ENCODE assay signal across 10 mouse cellular contexts in genomic region chr17:72076306-72076921, GRCm38 (mm10).
DNase-seq lines count a peak whose midpoint lies in the region; ATAC-seq and TF ChIP-seq lines count a peak whose summit lies in the region.
"Had no signal": no experiment of that assay in that cellular context is flagged by ENCODE, and none has a peak within 500 bp of the region (broad histone marks: within the 10 kb centered on the region; RNA-seq: fewer than 3 reads in every experiment).

No protein-coding gene starts in this region.

- no peak for DNase-seq in forebrain, embryonic 10.5 days (ENCODE audit: extremely low spot score, low spot score)
- DNase-seq in forebrain, postnatal 0 days: no peak
- DNase-seq in layer of hippocampus, postnatal 25 days (ENCODE audit: extremely low spot score in 1 of 2, low spot score in 1 of 2): peak; percentile 14 to 22
- peak; percentile 16 for DNase-seq in stomach, postnatal 0 days (ENCODE audit: low spot score)
- no peak for DNase-seq in cerebellum, adult 18-20 months
- DNase-seq: thymus, postnatal 36 days had no signal

- H3K4me2 ChIP-seq in forebrain, postnatal 0 days (ENCODE audit: low read depth): no peak overlapping the region
- no peak overlapping the region for H3K4me2 ChIP-seq in stomach, postnatal 0 days (replicated peaks; ENCODE audit: low read depth)

- no peaks in the 10 kb centered on the region for H3K36me3 ChIP-seq in forebrain, embryonic 10.5 days (replicated peaks)
- no peaks in the 10 kb centered on the region for H3K36me3 ChIP-seq in forebrain, postnatal 0 days (ENCODE audit: insufficient read depth)
- H3K36me3 ChIP-seq in megakaryocyte, embryonic 14.5 days (replicated peaks; ENCODE audit: low read length): no peaks in the 10 kb centered on the region
- H3K36me3 ChIP-seq in stomach, postnatal 0 days (ENCODE audit: control insufficient read depth, insufficient read depth, low read length): no peaks in the 10 kb centered on the region

- TF ChIP-seq CTCF in forebrain, postnatal 0 days (IDR thresholded peaks at IDR 0.05; ENCODE audit: low read depth): no peak
- no peak for TF ChIP-seq CTCF in stomach, postnatal 0 days (IDR thresholded peaks at IDR 0.05; ENCODE audit: low read depth)

- TF ChIP-seq EP300 in stomach, postnatal 0 days (optimal IDR thresholded peaks at IDR 0.05): no peak

- WGBS in forebrain, embryonic 10.5 days: 66% methylated on average over 12 of the region's 12 CpGs
- WGBS in forebrain, postnatal 0 days: 23% methylated on average over 12 of the region's 12 CpGs
- WGBS in stomach, postnatal 0 days: 8% methylated on average over 12 of the region's 12 CpGs

- peaks cover 4% of the 10 kb centered on the region; the same call in 1 of the 2 replicates for H3K4me1 ChIP-seq in forebrain, embryonic 10.5 days
- no peaks in the 10 kb centered on the region for H3K4me1 ChIP-seq in forebrain, postnatal 0 days (ENCODE audit: insufficient read depth)
- no peaks in the 10 kb centered on the region for H3K4me1 ChIP-seq in megakaryocyte, embryonic 14.5 days
- no peaks in the 10 kb centered on the region for H3K4me1 ChIP-seq in stomach, postnatal 0 days (replicated peaks; ENCODE audit: control insufficient read depth, insufficient read depth)

- H3K9ac ChIP-seq in forebrain, postnatal 0 days: no peak overlapping the region
- no peak overlapping the region for H3K9ac ChIP-seq in stomach, postnatal 0 days (ENCODE audit: low read length)

- ATAC-seq in forebrain, postnatal 0 days: no peak; the same call in 1 of the 2 replicates
- ATAC-seq in megakaryocyte, adult 5-6 weeks (ENCODE audit: poor library complexity, severe bottlenecking): no peak
- no peak for ATAC-seq in stomach, postnatal 0 days (ENCODE audit: low FRiP score, low TSS enrichment)
- no peak for ATAC-seq in monocyte, adult 5-6 weeks (replicated peaks; ENCODE audit: insufficient number of reproducible peaks, low FRiP score, low TSS enrichment, poor library complexity, severe bottlenecking)

- H3K27ac ChIP-seq in forebrain, embryonic 10.5 days: 0 out of 2 replicates have a peak overlapping the region, but pooled peaks have one; percentile 30
- no peak overlapping the region for H3K27ac ChIP-seq in forebrain, postnatal 0 days (ENCODE audit: low read depth, low read length)
- no peak overlapping the region for H3K27ac ChIP-seq in stomach, postnatal 0 days (replicated peaks)
- H3K27ac ChIP-seq: left cerebral cortex, adult 2 months had no signal

- H3K4me3 ChIP-seq in forebrain, embryonic 10.5 days: no peak overlapping the region
- H3K4me3 ChIP-seq in forebrain, postnatal 0 days (ENCODE audit: low read depth, low read length): no peak overlapping the region
- peak overlapping the region; percentile 28 for H3K4me3 ChIP-seq in megakaryocyte, embryonic 14.5 days (replicated peaks)
- no peak overlapping the region for H3K4me3 ChIP-seq in stomach, postnatal 0 days (ENCODE audit: low read depth, low read length)
- H3K4me3 ChIP-seq: left cerebral cortex, adult 2 months had no signal

- no peaks in the 10 kb centered on the region for H3K27me3 ChIP-seq in forebrain, embryonic 10.5 days (ENCODE audit: poor library complexity, severe bottlenecking)
- H3K27me3 ChIP-seq in forebrain, postnatal 0 days (ENCODE audit: insufficient read depth, low read length): no peaks in the 10 kb centered on the region
- H3K27me3 ChIP-seq in megakaryocyte, embryonic 14.5 days (replicated peaks): no peaks in the 10 kb centered on the region
- no peaks in the 10 kb centered on the region for H3K27me3 ChIP-seq in stomach, postnatal 0 days (ENCODE audit: control insufficient read depth, insufficient read depth, low read length)

- H3K9me3 ChIP-seq in forebrain, embryonic 10.5 days: no peaks in the 10 kb centered on the region
- no peaks in the 10 kb centered on the region for H3K9me3 ChIP-seq in forebrain, postnatal 0 days (ENCODE audit: low read length)
- H3K9me3 ChIP-seq in megakaryocyte, embryonic 14.5 days: peaks cover 5% of the 10 kb centered on the region; the same call in 1 of the 2 replicates
- no peaks in the 10 kb centered on the region for H3K9me3 ChIP-seq in stomach, postnatal 0 days (ENCODE audit: control insufficient read depth, low read length)

Comparison
In these comparisons a context has a peak if more than half of its experiments do, and no peak if none do; other contexts are left out.
1. DNase-seq: peak in layer of hippocampus, postnatal 25 days (2 of 2) and stomach, postnatal 0 days (single experiment); none in forebrain, embryonic 10.5 days (single experiment), forebrain, postnatal 0 days (single experiment) and cerebellum, adult 18-20 months (0 of 2).